Mouse (Mus musculus) kidney, embryonic 14.5 days (tissue): ENCODE results near the gene Mad1l1. TPM values are rescaled to one million over a fixed set of nuclear protein-coding genes. Genes with fewer than 3 reads are reported as not detected.

Source experiments
- ATAC-seq: fragments of 200-750 bp; cut with Nextera tagmentation; 2 replicates; pipeline ENCODE4 v1.8.0; 2017; ENCODE audit warnings: moderate number of reproducible peaks, mild to moderate bottlenecking, moderate TSS enrichment, moderate library complexity; ENCODE audit not compliant: low FRiP score, low TSS enrichment
- H3K27ac ChIP-seq: fragments of 300-500 bp; sonication (generic); 2 replicates; pipeline ENCODE4 v1.5.1; 2014; ENCODE audit warnings: low read depth, mild to moderate bottlenecking, low read length, moderate library complexity, mixed read lengths
- H3K27me3 ChIP-seq: fragments of 300-500 bp; sonication (generic); 2 replicates; pipeline ENCODE4 v1.6.1; 2014; ENCODE audit warnings: mild to moderate bottlenecking, low read length; ENCODE audit not compliant: control insufficient read depth, insufficient read depth
- H3K36me3 ChIP-seq: fragments of 300-500 bp; sonication (generic); 2 replicates; pipeline ENCODE4 v1.6.1; 2014; ENCODE audit warnings: low read length, mixed read lengths; ENCODE audit not compliant: control insufficient read depth, insufficient read depth
- H3K4me1 ChIP-seq: fragments of 300-500 bp; sonication (generic); 2 replicates; pipeline ENCODE4 v1.6.1; 2014; ENCODE audit warnings: low read length, mixed read lengths; ENCODE audit not compliant: control insufficient read depth, insufficient read depth
- H3K4me2 ChIP-seq: fragments of 300-500 bp; sonication (generic); replicated peaks from 2 replicates; pipeline ENCODE4 v1.6.1; 2014; ENCODE audit warnings: low read depth, mild to moderate bottlenecking, low read length
- H3K4me3 ChIP-seq: fragments of 300-500 bp; sonication (generic); 2 replicates; pipeline ENCODE4 v1.5.1; 2014; ENCODE audit warnings: mild to moderate bottlenecking, low read length
- H3K9ac ChIP-seq: fragments of 300-500 bp; sonication (generic); 2 replicates; pipeline ENCODE4 v1.6.1; 2014; ENCODE audit warnings: low read depth, mild to moderate bottlenecking, low read length, moderate library complexity
- H3K9me3 ChIP-seq: fragments of 300-500 bp; sonication (generic); 2 replicates; pipeline ENCODE4 v1.6.1; 2016; ENCODE audit warnings: low read length; ENCODE audit not compliant: control insufficient read depth
- WGBS: fragments of 180-500 bp; shearing (Covaris S2); extraction: QIAGEN DNeasy Blood & Tissue Kit; methylation state at CpG from one replicate; pipeline ENCODE4 v1.1.7; 2014; 5-methylcytosine and 5-hydroxymethylcytosine counted together
- polyA plus RNA-seq: library from polyadenylated mRNA; unstranded; fragments of >200 nt; fragmentation: Nextera tagmentation; extraction: Ambion mirVana; gene quantifications from 2 replicates; pipeline ENCODE4 v1.2.1, GENCODE M21; 2014

Mad1l1 gene
- polyA plus RNA-seq, 1 experiment from 2014 or later = 47.4 TPM

DNA sequence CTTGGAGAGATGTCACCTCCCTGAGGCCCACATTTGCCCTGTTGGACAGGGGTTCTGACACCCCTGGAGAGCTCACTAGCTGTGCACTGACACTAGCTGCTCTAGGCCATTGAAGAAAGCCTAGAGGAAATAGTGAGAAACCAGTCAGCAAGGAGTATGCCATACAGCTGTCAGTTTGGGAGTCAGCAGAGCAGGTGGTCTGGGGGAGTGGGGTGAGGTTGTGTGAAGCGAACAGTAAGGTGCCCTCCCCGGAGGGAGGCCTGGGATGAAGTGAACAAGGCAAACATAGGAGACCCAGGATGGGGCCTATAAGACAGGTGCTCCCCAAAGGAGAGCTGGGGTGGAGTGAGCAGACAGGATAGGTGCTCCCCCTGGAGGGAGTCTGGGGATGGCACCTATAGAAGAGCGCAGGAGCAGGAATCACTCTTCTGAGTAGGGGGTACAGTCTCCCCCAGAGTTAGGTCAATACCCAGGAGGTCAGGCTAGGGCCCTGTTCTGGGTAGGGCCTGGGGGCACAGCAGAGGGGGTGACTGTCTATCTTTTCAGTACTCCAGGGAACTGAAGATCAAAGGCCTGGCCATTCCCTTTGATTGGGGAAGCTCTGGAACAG is 279.2 kb downstream of the Mad1l1 start:
- no peak for ATAC-seq
- Histone ChIP-seq H3K36me3 (no peaks in the 10 kb centered on the region), H3K4me2 (no peak overlapping the region), H3K27ac (no peak overlapping the region), H3K9ac (no peak overlapping the region), H3K9me3 (no peaks in the 10 kb centered on the region), H3K27me3 (no peaks in the 10 kb centered on the region), H3K4me1 (no peaks in the 10 kb centered on the region), H3K4me3 (no peak overlapping the region)
- WGBS = 50% methylated on average over 3 of the region's 3 CpGs

DNA sequence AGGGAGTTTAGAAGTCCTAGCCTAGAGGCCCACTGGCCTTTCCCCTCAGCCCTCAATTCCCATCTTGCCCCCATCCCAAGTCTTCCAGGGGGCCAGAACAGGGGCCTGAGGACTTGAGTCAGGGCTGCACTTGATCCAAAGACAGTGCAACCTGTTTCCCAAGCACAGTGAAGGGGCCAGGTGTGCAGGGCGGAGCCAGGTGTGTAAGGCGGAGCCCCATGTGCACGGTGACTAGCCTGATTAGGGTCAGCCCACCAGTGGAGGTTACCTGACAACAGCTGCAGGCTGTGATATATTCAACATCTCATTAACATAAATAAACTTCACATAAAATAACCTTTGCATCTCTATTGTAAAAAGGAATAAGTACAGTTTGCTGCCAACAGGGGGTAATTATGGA is 280.3 kb downstream of the Mad1l1 start:
- no peak for ATAC-seq
- Histone ChIP-seq H3K9ac (no peak overlapping the region), H3K36me3 (no peaks in the 10 kb centered on the region), H3K4me3 (no peak overlapping the region), H3K27ac (no peak overlapping the region), H3K9me3 (no peaks in the 10 kb centered on the region), H3K27me3 (no peaks in the 10 kb centered on the region), H3K4me1 (no peaks in the 10 kb centered on the region), H3K4me2 (no peak overlapping the region)
- WGBS = 73% methylated on average over 3 of the region's 3 CpGs

DNA sequence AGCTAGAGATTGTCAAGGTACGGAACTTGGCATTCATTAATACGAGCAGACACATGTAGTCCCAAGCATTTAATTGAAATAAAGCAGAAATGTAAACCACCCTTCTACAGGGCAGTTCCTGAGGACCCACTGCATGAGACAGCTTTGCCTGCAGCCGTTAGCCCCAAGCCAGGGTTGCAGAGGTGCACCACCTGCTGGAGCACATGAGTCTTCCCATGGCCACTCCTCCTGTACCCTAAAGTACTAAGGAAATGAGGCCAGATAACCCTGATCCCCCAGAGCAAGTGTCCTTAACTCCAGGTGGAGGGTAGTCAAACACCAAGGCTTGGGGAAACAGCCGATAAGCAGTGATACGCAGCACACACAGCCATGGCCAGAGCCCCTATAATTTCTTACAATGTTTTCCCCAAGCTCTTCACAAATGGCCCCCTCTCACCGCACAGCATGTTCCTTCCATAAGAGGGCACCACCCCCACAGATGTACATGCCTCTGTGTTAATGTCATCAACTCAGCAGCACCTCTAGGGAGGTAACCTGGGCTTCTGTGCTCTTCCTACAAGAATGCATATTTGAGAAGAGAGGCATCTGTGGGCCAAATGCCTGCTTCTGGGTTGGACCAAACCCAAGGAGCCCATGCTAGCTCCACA is 283.6 kb downstream of the Mad1l1 start:
- peaks cover 12% of the 10 kb centered on the region for H3K4me1 ChIP-seq
- no peak overlapping the region for H3K9ac ChIP-seq
- no peaks in the 10 kb centered on the region for H3K36me3 ChIP-seq
- 83% methylated on average over 6 of the region's 6 CpGs for WGBS
- no peak overlapping the region for H3K4me3 ChIP-seq
- no peak overlapping the region for H3K27ac ChIP-seq
- no peaks in the 10 kb centered on the region for H3K9me3 ChIP-seq
- H3K4me2 ChIP-seq = no peak overlapping the region
- H3K27me3 ChIP-seq = no peaks in the 10 kb centered on the region
- ATAC-seq = no peak

DNA sequence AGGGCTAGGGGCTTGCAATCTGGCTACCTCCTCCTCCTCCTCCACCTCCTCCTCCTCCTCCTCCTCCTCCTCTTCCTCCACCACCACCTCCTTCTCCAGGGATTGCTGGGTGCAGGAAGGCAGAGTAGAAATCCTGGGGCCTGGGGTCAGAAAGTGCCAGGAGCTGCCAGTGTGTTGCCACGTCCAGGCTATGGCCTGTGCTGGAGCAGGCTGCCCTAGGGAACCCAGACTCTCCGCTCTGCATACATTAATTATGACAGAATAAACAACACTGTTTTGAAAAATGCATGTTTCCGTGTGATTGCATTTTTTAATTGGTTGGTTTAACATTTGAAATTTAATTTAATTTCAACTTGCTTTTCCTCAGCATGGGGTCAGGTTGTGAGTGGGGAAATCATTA is 285.7 kb downstream of the Mad1l1 start:
- WGBS = 78% methylated on average over 3 of the region's 3 CpGs
- H3K4me1 ChIP-seq = peaks cover 12% of the 10 kb centered on the region
- no peak overlapping the region for H3K27ac ChIP-seq
- H3K9me3 ChIP-seq = no peaks in the 10 kb centered on the region
- no peaks in the 10 kb centered on the region for H3K36me3 ChIP-seq
- no peaks in the 10 kb centered on the region for H3K27me3 ChIP-seq
- no peak overlapping the region for H3K9ac ChIP-seq
- ATAC-seq = no peak
- H3K4me3 ChIP-seq = no peak overlapping the region
- H3K4me2 ChIP-seq = no peak overlapping the region

DNA sequence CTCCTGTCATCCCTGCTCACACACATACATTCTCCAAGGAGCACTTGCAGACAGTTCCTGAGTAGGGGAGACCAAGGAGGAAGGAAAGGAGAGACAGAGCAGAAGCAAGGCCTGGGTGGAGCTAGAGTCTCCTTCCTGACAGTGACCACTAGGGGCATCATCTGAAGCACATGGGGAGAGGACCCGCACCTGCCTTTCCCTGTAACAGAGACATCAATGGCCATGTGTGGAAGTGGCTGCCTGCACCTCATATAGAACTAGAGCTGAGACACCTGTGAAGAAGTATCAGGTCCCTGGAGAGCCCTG is 286.4 kb downstream of the Mad1l1 start:
- Histone ChIP-seq H3K4me3 (no peak overlapping the region), H3K27ac (no peak overlapping the region), H3K36me3 (no peaks in the 10 kb centered on the region), H3K4me2 (no peak overlapping the region), H3K9me3 (no peaks in the 10 kb centered on the region), H3K4me1 (peaks cover 12% of the 10 kb centered on the region), H3K27me3 (no peaks in the 10 kb centered on the region), H3K9ac (no peak overlapping the region)
- WGBS = 58% methylated on average over 1 of the region's 1 CpGs
- ATAC-seq = no peak

DNA sequence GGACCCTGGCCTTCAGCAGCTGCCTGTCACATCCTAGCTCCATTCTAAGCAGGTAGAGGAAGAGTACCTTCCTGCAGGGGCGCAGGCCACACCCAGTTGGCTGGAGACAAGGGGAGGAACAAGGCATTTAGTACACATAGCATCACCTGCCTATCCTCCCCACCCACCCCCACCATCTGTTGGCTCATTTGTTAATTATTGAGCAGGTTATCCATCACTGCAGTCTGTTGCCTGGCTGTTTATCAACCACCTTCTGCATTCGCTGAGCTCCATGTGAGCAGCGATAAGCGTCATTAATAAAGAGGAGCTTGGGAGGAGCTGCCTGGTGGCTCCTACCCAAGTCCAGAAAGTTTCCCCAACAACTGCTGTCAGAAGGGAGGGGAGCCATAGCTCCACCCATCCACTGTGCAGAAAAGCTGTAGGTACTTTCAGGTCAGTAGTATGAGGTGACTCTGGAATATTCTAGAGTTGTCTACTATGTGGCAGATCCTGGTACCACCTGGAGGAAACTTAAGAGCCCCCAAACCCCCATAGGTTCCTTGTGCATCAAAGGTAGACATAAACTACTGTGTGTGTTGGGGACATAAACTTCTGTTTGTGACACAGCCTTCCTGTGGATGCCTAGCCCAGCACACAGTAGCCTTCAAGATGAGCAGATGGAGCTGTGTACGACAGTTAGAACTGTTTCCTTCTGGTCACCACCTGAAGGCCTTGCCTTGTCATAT is 286.9 kb downstream of the Mad1l1 start:
- ATAC-seq = no peak
- peaks cover 12% of the 10 kb centered on the region for H3K4me1 ChIP-seq
- H3K27me3 ChIP-seq = no peaks in the 10 kb centered on the region
- H3K36me3 ChIP-seq = no peaks in the 10 kb centered on the region
- H3K9ac ChIP-seq = no peak overlapping the region
- no peaks in the 10 kb centered on the region for H3K9me3 ChIP-seq
- H3K27ac ChIP-seq = no peak overlapping the region
- no peak overlapping the region for H3K4me2 ChIP-seq
- no peak overlapping the region for H3K4me3 ChIP-seq
- 73% methylated on average over 5 of the region's 5 CpGs for WGBS

DNA sequence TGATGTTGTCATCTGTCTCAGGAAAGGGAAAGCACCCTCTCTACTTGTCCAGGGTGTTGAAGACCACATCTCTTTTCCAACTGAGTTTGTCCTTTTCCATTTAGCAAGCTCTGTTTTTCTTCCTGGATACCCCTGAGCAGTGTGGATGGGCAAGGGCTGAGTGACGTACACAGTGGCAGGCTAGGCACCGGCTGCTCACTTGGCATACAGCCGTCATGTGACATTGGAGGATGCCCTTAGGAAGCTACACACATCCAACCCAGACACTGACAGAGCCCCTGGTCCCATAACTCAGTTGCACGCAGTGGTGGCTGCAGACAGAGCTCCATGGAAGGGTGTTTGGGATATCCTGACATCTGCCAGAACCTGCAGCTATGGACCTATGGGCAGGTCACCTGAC is 295.0 kb downstream of the Mad1l1 start:
- no peak for ATAC-seq
- Histone ChIP-seq H3K4me2 (no peak overlapping the region), H3K9ac (no peak overlapping the region), H3K4me1 (no peaks in the 10 kb centered on the region), H3K27ac (no peak overlapping the region), H3K4me3 (no peak overlapping the region), H3K9me3 (no peaks in the 10 kb centered on the region), H3K27me3 (no peaks in the 10 kb centered on the region), H3K36me3 (no peaks in the 10 kb centered on the region)
- WGBS = 91% methylated on average over 4 of the region's 4 CpGs

DNA sequence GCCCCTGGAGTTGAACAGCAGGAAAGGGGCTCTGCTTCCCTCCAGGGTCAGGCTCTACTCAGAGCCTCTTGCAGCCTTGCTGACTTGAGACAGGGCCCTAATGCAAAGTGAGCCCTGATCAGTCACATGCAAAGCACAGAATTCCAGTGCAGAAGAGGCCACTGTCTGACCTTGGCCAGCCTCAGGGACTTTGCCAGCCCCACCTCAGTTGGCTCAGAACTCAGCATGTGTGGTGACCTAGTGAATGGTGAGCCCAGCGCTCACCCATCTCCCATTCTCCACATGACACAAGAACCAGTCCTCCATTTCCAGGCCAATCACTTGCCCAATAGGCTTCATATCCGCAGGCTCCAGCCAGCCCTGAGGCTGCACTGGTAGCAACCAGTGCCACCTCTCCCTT is 296.1 kb downstream of the Mad1l1 start:
- H3K36me3 ChIP-seq = no peaks in the 10 kb centered on the region
- no peak overlapping the region for H3K4me3 ChIP-seq
- H3K4me1 ChIP-seq = no peaks in the 10 kb centered on the region
- H3K9ac ChIP-seq = no peak overlapping the region
- 96% methylated on average over 2 of the region's 2 CpGs for WGBS
- no peak for ATAC-seq
- no peaks in the 10 kb centered on the region for H3K9me3 ChIP-seq
- no peak overlapping the region for H3K27ac ChIP-seq
- no peaks in the 10 kb centered on the region for H3K27me3 ChIP-seq
- no peak overlapping the region for H3K4me2 ChIP-seq

DNA sequence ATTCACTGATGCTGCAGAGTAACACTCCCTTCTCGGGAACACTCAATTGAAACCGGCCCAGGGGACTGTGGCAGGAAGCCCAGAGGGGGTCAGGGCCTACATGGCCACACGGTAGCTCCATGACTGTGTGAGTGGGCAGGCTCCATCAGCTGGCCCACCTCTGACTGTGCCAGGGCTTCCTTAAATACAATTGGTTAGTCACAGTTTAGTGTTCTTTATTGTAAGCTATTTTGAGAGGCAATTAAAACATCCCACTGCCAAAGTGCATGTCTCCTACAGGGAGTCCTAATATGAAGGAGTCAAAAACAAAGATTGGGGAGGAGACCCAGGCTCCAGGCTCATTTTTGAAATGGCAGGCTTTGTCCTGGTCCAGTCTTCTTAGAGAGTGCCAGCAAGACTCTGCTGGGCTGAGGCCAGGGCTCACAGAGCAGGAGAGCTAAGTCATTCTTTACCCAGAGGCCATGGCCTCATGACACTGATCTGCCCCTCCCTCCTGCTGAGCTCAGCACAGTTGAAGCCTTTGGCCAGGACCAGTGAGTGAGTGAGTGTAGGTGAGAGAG is 297.3 kb downstream of the Mad1l1 start:
- 48% methylated on average over 3 of the region's 3 CpGs for WGBS
- H3K4me1 ChIP-seq = no peaks in the 10 kb centered on the region
- no peaks in the 10 kb centered on the region for H3K27me3 ChIP-seq
- H3K9ac ChIP-seq = no peak overlapping the region
- H3K36me3 ChIP-seq = no peaks in the 10 kb centered on the region
- ATAC-seq = no peak
- no peak overlapping the region for H3K4me3 ChIP-seq
- no peak overlapping the region for H3K27ac ChIP-seq
- no peak overlapping the region for H3K4me2 ChIP-seq
- no peaks in the 10 kb centered on the region for H3K9me3 ChIP-seq
